Mouse (Mus musculus): ENCODE results near the gene Psmd14. TPM values are rescaled to one million over a fixed set of nuclear protein-coding genes. Genes with fewer than 3 reads are reported as not detected.

Psmd14 gene
- polyA plus RNA-seq, 1 experiment from 2014 or later = 269 TPM

DNA sequence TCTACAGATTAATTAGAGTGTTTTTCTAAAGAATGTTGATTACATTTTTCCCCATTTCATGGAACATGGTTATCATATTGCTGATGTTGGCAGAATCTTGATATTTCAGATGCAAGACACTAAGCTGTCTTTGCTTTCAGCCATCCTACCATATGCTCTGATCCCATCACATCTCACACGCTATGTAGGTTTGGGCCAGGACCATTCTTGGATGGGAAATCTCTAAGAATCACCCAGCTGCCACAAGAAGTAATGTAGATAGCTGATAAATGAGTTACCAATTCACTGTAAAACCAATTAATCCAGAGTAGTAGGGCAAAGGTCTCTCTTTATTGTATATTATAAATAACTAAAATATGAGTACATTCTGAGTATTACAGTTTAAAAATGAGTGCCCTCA lies 86.6 kb downstream of the Psmd14 start:
- no peaks in the 10 kb centered on the region for H3K9me3 ChIP-seq (ENCODE audit: control insufficient read depth, low read length)
- peaks cover 18% of the 10 kb centered on the region for H3K27me3 ChIP-seq (ENCODE audit: control insufficient read depth, insufficient read depth, low read length)
- no peak for ATAC-seq (ENCODE audit: low FRiP score)
- no peak overlapping the region for H3K27ac ChIP-seq (ENCODE audit: low read depth, low read length)
- peaks cover 2% of the 10 kb centered on the region; the same call in 1 of the 2 replicates for H3K4me1 ChIP-seq (ENCODE audit: control insufficient read depth, insufficient read depth, low read length)
- WGBS = 95% methylated on average over 1 of the region's 1 CpGs
- H3K4me3 ChIP-seq (ENCODE audit: low read depth, low read length) = no peak overlapping the region
- no peak overlapping the region for H3K9ac ChIP-seq (ENCODE audit: low read length)
- DNase-seq (ENCODE audit: low spot score, missing footprints) = peak; percentile 61
- H3K4me2 ChIP-seq = no peak overlapping the region
- no peaks in the 10 kb centered on the region for H3K36me3 ChIP-seq (ENCODE audit: control insufficient read depth, insufficient read depth, low read length)

- H3K4me2 ChIP-seq = no peak within 1 kb of the TSS
- no peaks in the 10 kb centered on the region for H3K9me3 ChIP-seq (ENCODE audit: control insufficient read depth, low read length)
- H3K4me1 ChIP-seq (ENCODE audit: control insufficient read depth, insufficient read depth, low read length) = peaks cover 10% of the 10 kb centered on the region; the same call in 1 of the 2 replicates
- WGBS = 3% methylated on average over 11 of the region's 11 CpGs
- H3K9ac ChIP-seq (ENCODE audit: low read length) = no peak within 1 kb of the TSS
- H3K4me3 ChIP-seq (ENCODE audit: low read depth, low read length) = no peak within 1 kb of the TSS
- H3K27me3 ChIP-seq (ENCODE audit: control insufficient read depth, insufficient read depth, low read length) = peaks cover 64% of the 10 kb centered on the region
- ATAC-seq (ENCODE audit: low FRiP score) = peak; percentile 53
- H3K36me3 ChIP-seq (ENCODE audit: control insufficient read depth, insufficient read depth, low read length) = no peaks in the 10 kb centered on the region
- peak; percentile 94 for DNase-seq (ENCODE audit: low spot score, missing footprints)
- H3K27ac ChIP-seq (ENCODE audit: low read depth, low read length) = no peak within 1 kb of the TSS
Measured at GRCm38 (mm10) chr2:61802656-61803251, 91.3 kb downstream of the Psmd14 start, which contains the start of gene Tbr1. Gene Tbr1 (plus strand): TSS chr2:61802930.

GRCm38 (mm10) chr2:61803443-61804367 lies 92.2 kb downstream of the Psmd14 start:
- H3K9ac ChIP-seq (ENCODE audit: low read length) = no peak overlapping the region
- WGBS = 1% methylated on average over 28 of the region's 29 CpGs
- no peak overlapping the region for H3K27ac ChIP-seq (ENCODE audit: low read depth, low read length)
- no peaks in the 10 kb centered on the region for H3K36me3 ChIP-seq (ENCODE audit: control insufficient read depth, insufficient read depth, low read length)
- H3K9me3 ChIP-seq (ENCODE audit: control insufficient read depth, low read length) = no peaks in the 10 kb centered on the region
- ATAC-seq (ENCODE audit: low FRiP score) (no peak; the same call in 1 of the 2 replicates), DNase-seq (ENCODE audit: low spot score, missing footprints) (peak; percentile 93)
- H3K4me2 ChIP-seq = no peak overlapping the region
- H3K27me3 ChIP-seq (ENCODE audit: control insufficient read depth, insufficient read depth, low read length) = peaks cover 66% of the 10 kb centered on the region
- H3K4me1 ChIP-seq (ENCODE audit: control insufficient read depth, insufficient read depth, low read length) = peaks cover 10% of the 10 kb centered on the region; the same call in 1 of the 2 replicates
- H3K4me3 ChIP-seq (ENCODE audit: low read depth, low read length) = no peak overlapping the region

DNA sequence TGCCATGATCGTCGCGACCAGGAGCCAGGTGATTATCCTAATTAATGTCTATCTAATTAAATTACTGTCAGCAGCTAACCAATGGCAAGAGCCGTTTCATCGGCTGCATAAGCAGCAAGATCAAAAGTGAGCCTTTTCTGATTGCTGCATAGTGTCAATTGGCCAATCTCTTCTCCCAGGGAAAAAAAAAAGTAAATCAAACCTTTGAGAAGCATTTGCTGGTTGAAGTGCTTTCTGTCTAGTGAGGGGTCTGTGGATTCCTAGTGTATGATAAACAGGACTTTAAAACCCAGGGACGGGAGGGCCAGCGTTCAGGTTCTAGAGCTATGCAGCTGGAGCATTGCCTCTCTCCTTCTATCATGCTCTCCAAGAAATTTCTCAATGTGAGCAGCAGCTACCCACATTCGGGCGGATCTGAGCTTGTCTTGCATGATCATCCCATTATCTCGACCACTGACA lies 92.9 kb downstream of the Psmd14 start:
- Histone ChIP-seq H3K36me3 (ENCODE audit: control insufficient read depth, insufficient read depth, low read length) (no peaks in the 10 kb centered on the region), H3K4me1 (ENCODE audit: control insufficient read depth, insufficient read depth, low read length) (peaks cover 10% of the 10 kb centered on the region; the same call in 1 of the 2 replicates), H3K4me2 (no peak overlapping the region), H3K9ac (ENCODE audit: low read length) (no peak overlapping the region), H3K27me3 (ENCODE audit: control insufficient read depth, insufficient read depth, low read length) (peaks cover 73% of the 10 kb centered on the region), H3K9me3 (ENCODE audit: control insufficient read depth, low read length) (no peaks in the 10 kb centered on the region), H3K4me3 (ENCODE audit: low read depth, low read length) (no peak overlapping the region), H3K27ac (ENCODE audit: low read depth, low read length) (no peak overlapping the region)
- ATAC-seq (ENCODE audit: low FRiP score) = no peak
- WGBS = 4% methylated on average over 10 of the region's 10 CpGs
- DNase-seq (ENCODE audit: low spot score, missing footprints) = peak; percentile 96

DNA sequence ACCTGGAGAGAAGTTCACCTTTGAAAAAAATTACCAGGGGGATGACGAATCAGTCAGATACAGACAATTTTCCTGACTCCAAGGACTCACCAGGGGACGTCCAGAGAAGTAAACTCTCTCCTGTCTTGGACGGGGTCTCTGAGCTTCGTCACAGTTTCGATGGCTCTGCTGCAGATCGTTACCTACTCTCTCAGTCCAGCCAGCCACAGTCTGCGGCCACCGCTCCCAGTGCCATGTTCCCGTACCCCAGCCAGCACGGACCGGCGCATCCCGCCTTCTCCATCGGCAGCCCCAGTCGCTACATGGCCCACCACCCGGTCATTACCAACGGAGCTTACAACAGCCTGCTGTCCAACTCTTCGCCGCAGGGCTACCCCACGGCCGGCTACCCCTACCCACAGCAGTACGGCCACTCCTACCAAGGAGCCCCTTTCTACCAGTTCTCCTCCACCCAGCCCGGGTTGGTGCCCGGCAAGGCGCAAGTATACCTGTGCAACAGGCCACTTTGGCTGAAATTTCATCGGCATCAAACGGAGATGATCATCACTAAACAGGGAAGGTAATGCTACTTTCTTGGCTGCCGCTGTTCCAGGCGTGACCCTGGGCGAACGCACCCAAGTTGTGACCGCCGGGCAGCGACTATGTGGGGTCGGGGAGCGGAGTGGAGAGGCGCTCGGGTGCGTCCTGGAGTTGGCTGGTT lies 93.5 kb downstream of the Psmd14 start:
- no peak overlapping the region for H3K27ac ChIP-seq (ENCODE audit: low read depth, low read length)
- H3K27me3 ChIP-seq (ENCODE audit: control insufficient read depth, insufficient read depth, low read length) = peaks cover 79% of the 10 kb centered on the region
- H3K4me3 ChIP-seq (ENCODE audit: low read depth, low read length) = no peak overlapping the region; the same call in 1 of the 2 replicates
- H3K4me1 ChIP-seq (ENCODE audit: control insufficient read depth, insufficient read depth, low read length) = peaks cover 10% of the 10 kb centered on the region; the same call in 1 of the 2 replicates
- no peak overlapping the region for H3K9ac ChIP-seq (ENCODE audit: low read length)
- no peaks in the 10 kb centered on the region for H3K9me3 ChIP-seq (ENCODE audit: control insufficient read depth, low read length)
- DNase-seq (ENCODE audit: low spot score, missing footprints) (peak; percentile 98), ATAC-seq (ENCODE audit: low FRiP score) (peak; percentile 36; the same call in 1 of the 2 replicates)
- no peaks in the 10 kb centered on the region for H3K36me3 ChIP-seq (ENCODE audit: control insufficient read depth, insufficient read depth, low read length)
- peak overlapping the region; percentile 26; the same call in 1 of the 2 replicates for H3K4me2 ChIP-seq
- WGBS = under 1% methylated on average over 39 of the region's 39 CpGs

DNA sequence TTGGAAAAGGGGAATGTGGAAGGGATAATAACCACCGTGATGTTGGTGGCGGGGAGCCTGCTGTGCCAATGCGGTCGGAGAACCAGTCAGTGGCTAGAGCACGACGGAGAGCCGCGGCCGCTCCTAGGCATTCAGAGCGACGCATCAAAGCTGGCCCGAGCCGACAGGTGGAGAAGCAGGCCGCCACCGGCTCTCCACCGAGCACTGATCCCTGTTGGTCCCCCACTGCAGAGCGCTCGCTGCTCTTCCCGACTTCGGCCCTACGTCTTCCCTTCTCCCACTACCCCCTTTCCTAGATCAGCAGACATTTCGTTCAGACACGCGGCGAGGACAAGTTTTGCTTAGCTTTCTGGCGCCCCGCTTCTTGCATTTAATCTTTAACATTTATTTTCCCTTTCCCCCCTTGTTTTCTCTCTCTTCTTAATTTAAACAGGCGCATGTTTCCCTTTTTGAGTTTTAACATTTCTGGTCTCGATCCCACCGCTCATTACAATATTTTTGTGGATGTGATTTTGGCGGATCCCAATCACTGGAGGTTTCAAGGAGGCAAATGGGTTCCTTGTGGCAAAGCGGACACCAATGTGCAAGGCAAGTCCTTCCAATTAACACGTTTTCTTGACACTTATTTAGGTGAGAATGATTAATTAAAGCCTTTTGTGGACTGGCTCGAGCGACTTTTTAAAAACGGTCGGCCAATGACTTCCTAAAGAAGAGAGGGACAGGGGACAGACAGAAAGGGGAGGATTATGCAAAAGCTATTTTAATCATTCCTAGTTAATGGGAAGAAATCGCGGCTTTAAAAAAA lies 94.2 kb downstream of the Psmd14 start:
- H3K4me2 ChIP-seq = peak overlapping the region; percentile 26; the same call in 1 of the 2 replicates
- no peak overlapping the region; the same call in 1 of the 2 replicates for H3K4me3 ChIP-seq (ENCODE audit: low read depth, low read length)
- H3K9ac ChIP-seq (ENCODE audit: low read length) = no peak overlapping the region
- ATAC-seq (ENCODE audit: low FRiP score) (0 out of 2 replicates have a peak, but pooled peaks have one; percentile 15), DNase-seq (ENCODE audit: low spot score, missing footprints) (no peak)
- no peaks in the 10 kb centered on the region for H3K9me3 ChIP-seq (ENCODE audit: control insufficient read depth, low read length)
- no peak overlapping the region for H3K27ac ChIP-seq (ENCODE audit: low read depth, low read length)
- H3K36me3 ChIP-seq (ENCODE audit: control insufficient read depth, insufficient read depth, low read length) = no peaks in the 10 kb centered on the region
- peaks cover 10% of the 10 kb centered on the region; the same call in 1 of the 2 replicates for H3K4me1 ChIP-seq (ENCODE audit: control insufficient read depth, insufficient read depth, low read length)
- 1% methylated on average over 39 of the region's 39 CpGs for WGBS
- peaks cover 86% of the 10 kb centered on the region for H3K27me3 ChIP-seq (ENCODE audit: control insufficient read depth, insufficient read depth, low read length)

GRCm38 (mm10) chr2:61806346-61806825 lies 94.9 kb downstream of the Psmd14 start:
- Histone ChIP-seq H3K27me3 (ENCODE audit: control insufficient read depth, insufficient read depth, low read length) (peaks cover 90% of the 10 kb centered on the region), H3K4me3 (ENCODE audit: low read depth, low read length) (no peak overlapping the region), H3K36me3 (ENCODE audit: control insufficient read depth, insufficient read depth, low read length) (no peaks in the 10 kb centered on the region), H3K27ac (ENCODE audit: low read depth, low read length) (no peak overlapping the region), H3K4me1 (ENCODE audit: control insufficient read depth, insufficient read depth, low read length) (peaks cover 11% of the 10 kb centered on the region; the same call in 1 of the 2 replicates), H3K9ac (ENCODE audit: low read length) (no peak overlapping the region), H3K4me2 (no peak overlapping the region), H3K9me3 (ENCODE audit: control insufficient read depth, low read length) (no peaks in the 10 kb centered on the region)
- DNase-seq (ENCODE audit: low spot score, missing footprints) (peak; percentile 93), ATAC-seq (ENCODE audit: low FRiP score) (no peak)
- WGBS = 1% methylated on average over 3 of the region's 3 CpGs

- Histone ChIP-seq H3K36me3 (ENCODE audit: control insufficient read depth, insufficient read depth, low read length) (no peaks in the 10 kb centered on the region), H3K9me3 (ENCODE audit: control insufficient read depth, low read length) (no peaks in the 10 kb centered on the region), H3K4me1 (ENCODE audit: control insufficient read depth, insufficient read depth, low read length) (peaks cover 16% of the 10 kb centered on the region; the same call in 1 of the 2 replicates), H3K27me3 (ENCODE audit: control insufficient read depth, insufficient read depth, low read length) (peaks cover 92% of the 10 kb centered on the region), H3K27ac (ENCODE audit: low read depth, low read length) (no peak overlapping the region), H3K4me3 (ENCODE audit: low read depth, low read length) (no peak overlapping the region), H3K4me2 (no peak overlapping the region), H3K9ac (ENCODE audit: low read length) (no peak overlapping the region)
- peak; percentile 28 for ATAC-seq (ENCODE audit: low FRiP score)
- peak; percentile 98 for DNase-seq (ENCODE audit: low spot score, missing footprints)
- 1% methylated on average over 22 of the region's 22 CpGs for WGBS
Measured at GRCm38 (mm10) chr2:61807151-61807550, 95.7 kb downstream of the Psmd14 start.
